Mouse (Mus musculus): ENCODE results near the gene S100a3.

DNA sequence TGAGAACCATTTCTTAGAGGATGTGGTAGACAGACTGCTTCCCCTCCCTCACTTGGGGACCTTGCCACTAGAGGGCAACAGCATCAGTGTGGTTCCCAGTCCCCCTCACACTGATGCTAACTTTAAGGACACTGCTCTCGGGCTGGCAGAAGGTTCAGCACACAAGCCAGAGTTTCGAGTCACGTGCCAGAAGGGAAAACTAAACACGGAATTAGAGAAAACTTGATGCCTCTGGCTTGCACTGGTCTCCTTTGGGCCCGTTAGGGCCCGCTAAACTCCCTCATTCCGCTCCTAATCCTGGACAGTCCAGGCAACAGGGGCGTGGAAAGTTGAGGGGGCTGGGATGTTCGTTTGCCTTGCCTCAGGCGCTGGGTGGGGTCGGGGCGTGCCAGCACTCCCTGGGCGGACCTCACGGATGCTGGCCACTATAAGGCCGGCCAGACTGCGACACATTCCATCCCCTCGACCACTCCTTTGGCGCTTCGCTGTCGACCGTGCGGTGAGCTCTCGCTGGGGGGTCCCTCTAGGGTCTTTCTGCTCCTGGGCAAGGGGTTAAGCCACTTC, 52.4 kb downstream of the S100a3 start, which contains the start of gene S100a6:
- TF ChIP-seq CTCF (IDR thresholded peaks at IDR 0.05; ENCODE audit: low read depth) (peak; percentile 71), EP300 (IDR thresholded peaks at IDR 0.05; ENCODE audit: low read depth) (no peak)
